Mouse (Mus musculus): ENCODE data around the gene Chrdl2. TPM values are rescaled to one million over a fixed set of nuclear protein-coding genes. Genes with fewer than 3 reads are reported as not detected.

Gene Chrdl2
- total RNA-seq, 2 experiments from 2014 or later: not detected

DNA sequence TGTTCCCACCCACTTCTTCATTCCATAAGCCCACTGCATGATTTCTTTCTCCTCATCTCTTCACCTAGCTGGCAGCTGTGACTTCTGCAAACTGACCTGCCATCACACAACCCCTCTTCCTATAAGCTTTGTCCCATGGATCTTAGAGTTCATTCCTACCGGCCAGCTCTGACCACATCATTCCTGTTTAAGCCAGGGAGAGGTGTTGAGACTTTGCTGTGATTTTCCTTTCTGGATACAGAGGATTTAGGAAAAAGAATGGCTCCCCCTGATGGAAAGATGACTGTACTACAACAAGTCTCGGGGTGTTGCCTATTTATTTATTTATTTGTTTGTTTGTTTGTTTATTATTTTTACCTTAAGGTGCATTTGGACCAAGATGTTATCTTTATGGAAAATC is 24.7 kb upstream of the Chrdl2 start:
- no peak for ATAC-seq (replicated peaks; ENCODE audit: poor library complexity, severe bottlenecking)

DNA sequence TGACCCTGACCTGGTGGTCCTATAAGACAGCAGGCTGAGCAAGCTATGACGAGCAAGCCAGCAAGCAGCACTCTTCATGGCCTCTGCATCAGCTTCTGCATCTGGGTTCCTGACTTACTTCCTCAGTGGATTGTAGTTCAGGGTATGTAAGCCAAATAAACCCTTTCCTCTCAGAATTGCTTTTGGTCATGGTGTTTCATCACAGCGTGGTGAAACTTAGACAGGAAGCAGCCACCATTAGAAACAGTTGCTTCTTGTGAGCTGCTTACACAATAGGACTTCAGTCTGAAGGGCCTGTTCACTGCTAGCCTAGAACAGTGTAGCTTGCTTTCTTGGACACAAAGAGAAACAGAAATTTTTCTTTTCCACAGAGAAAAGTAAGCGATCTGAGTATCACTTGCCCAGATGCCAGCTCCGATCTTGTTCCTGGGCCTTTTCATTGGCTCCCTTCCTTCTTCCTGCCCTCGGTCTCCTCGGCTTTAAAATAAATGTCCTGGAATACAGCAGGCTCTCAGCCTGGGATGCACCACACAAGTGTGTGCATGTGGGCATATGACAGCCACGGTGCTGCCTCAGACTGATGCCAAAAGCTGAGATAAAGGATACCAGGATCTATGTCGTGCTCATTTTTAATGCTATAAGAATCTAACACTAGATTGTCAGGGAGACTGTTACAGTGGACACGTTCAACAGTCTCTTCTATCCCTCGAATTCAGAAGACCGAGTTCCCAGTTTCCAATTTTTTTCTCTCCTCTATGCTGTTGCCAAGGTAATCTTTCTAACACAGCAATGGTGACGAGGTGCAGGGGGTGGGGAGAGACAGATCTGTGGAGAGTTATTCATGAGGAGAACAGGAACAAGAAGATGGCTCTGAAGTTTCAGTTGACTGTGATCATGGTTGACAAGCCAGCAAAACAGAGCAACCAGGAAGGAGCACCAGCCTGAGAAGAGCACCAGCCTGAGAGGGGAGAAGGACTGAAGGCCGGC is 23.4 kb upstream of the Chrdl2 start:
- peak; percentile 61 for ATAC-seq (replicated peaks; ENCODE audit: poor library complexity, severe bottlenecking)

DNA sequence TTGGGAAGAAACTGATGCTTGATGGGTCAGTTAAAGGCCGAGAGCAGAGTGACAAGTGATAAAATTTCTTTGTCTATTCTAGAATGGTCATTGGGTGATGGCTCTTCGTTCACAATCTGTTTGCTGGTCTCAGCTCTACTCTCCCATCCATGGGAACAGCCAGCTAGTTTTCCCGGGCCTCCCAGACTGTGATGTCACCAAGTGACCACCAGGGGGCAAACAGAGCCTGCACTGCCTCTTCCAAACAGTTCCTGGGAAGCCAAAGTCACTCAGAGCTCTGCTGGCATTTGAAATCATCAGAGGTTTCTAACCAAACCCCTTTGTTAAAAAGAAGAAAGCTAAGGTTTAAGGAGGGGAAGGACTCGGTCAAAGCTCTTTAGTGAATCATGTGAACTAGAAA is 17.2 kb upstream of the Chrdl2 start:
- ATAC-seq (replicated peaks; ENCODE audit: poor library complexity, severe bottlenecking): peak; percentile 64

DNA sequence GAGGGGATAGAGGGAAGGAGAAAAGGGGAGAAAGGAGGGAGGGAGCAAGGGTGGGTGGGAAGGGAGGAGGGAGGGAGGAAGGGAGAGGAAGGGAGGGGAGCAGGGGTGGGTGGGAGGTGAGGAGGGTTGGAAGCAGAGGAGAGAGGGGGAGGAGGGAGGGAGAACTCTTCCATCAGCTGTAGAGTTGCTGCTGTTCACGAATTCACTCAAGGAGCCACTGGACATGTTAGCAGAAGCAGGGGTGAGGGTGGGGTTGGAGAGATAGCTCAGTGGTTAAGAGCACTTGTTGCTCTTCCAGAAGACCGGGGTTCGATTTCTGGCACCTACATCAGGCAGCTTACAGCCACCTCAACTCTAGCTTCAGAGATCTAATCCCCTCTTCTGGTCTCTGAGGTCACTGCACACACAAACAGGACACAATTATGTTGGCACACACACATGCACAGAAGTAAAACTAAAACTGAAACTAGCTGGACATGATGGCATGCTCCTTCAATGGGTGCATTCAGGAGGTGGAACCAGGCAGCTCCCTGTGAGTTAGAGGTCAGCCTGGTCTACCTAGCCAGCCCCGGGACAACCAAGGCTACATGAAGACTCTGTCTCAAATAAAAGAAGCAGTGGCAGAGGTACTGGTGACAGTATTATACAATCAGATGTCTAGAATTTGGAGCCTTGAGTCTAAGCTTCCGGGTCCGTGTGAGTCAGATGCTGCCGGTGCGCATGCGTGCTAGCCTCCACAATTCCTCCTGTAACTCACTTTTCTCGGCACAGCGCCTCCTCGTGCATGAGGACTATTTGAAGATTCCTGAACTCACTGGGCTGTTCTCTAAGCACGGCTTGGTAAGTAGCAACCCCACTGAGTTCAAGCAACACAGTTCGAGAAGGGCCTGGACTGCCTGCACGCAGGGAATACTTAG is 15.9 kb upstream of the Chrdl2 start:
- no peak for ATAC-seq (replicated peaks; ENCODE audit: poor library complexity, severe bottlenecking)

DNA sequence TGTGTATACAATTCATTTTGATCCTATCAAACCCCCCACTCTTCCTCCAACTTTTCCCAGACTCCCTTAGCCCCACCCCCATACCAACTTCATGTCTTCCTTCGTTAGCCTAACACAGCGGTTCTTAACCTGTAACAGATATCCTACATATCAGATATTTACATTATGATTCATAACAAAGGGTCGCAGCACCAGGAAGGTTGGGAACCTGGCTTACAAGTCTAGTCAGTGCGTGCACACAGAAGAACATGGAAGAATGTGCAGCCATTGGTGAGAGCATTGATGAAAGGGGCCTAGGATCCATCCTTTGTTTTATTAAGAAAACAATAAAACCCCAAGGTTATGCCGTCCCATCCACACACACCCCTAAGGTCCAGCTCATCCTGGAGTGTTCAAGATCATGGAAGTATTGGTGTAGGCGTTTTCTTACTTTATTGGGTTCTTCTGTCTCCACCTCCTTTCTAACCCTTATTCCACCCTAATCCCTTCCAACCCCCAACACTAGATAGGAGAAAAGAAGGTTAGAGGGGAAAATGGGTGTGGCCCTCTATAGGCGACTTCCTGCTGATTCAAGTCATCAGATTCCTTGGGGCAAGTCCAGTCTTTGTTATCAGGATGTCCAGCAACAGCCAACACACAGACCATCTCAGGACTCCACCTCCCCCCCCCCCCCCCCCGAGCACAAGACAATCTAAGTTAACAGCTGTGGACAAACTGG is 14.8 kb upstream of the Chrdl2 start:
- no peak for ATAC-seq (replicated peaks; ENCODE audit: poor library complexity, severe bottlenecking)

DNA sequence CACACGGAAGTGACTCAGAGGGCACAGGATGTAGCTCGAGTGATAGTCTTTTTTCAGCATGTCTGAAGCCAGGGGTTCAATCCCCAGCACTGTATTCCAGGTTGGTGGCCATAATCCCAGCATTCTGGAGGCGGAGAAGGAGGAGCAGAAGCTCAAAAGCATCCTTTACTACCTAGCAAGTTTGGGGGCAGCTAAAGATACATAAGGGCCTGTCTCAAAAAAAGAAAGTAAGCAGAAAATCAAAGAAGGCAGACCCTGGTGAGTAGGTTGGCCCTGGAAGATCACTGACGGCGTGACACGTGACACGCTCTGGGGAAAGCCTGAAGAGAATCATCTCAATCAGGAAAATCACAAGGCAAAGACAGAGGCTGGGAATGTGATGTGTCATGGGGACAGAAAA is 12.8 kb upstream of the Chrdl2 start:
- ATAC-seq (replicated peaks; ENCODE audit: poor library complexity, severe bottlenecking): no peak

DNA sequence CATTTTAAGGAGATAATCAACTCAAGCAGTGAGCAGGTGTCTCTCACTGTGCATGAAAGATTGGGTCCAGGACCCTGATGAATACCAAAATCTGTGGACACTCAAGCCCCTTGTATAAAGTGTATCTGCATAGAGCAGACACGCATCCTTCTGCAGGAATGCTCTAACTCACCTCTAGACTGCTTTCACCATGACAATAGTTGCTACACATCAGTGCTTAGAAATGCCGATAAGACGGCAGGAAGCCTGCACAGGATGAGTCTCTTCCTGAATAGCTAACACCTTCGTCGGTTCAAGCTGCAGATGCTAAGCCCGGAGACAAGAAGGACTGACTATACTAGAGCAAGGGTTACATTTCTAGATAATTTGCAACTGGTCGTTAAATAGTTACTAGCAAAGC is 10.8 kb upstream of the Chrdl2 start:
- no peak for ATAC-seq (replicated peaks; ENCODE audit: poor library complexity, severe bottlenecking)

DNA sequence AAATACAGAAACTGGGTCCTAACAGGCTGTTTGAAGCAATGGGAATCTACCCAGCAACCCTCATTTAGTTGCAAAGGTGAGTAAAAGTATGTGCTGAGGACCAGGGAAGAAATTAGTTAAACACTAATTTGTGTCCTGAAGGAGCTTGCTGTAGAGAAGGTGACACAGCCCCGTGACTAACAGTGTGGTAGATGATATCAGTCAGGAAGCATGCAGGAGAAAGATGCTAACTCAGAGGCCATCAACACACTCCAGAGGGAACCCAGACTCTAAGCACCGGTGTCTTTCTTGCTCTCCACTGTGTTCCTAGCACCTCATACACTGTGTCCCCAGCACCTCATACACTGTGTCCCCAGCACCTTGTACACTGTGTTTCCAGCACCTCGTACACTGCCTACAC is 7.3 kb upstream of the Chrdl2 start:
- no peak for ATAC-seq (replicated peaks; ENCODE audit: poor library complexity, severe bottlenecking)

DNA sequence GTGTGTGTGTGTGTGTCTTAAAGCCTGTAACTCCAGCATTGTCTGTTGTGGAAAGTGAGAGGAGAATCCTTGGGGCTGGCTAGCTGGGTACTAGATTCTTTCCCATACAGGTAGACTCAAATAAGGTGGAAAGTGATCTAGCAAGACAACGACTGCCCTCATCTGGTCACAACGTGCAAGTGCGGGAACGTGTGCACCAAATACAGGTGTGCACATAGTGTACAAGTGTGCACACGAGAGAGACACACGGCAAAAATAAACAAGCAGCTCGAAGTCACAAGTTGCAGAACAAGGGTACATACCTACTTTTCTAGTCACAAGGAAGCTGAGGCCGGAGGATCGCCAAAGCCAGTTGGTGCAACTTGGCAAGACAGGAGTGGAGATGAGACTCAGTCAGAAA is 2.2 kb upstream of the Chrdl2 start:
- no peak for ATAC-seq (replicated peaks; ENCODE audit: poor library complexity, severe bottlenecking)

DNA sequence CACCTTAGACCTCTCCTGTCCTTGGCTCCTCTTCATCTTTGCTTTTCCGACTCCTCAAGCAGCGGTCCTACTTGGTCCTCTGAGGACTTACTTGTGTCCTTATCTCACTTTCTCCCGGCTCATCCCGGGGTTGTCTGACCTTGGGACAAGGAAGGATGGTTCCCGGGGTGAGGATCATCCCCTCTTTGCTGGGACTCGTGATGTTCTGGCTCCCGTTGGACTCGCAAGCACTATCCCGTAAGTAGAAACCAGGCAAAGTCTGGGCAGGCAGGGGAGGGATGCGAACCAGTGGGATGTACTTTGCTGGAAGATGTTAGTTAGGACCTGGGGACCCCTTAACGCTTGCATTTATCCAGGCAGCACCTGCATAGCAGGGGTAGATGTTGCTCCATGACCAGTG is 439 bp downstream of the Chrdl2 start:
- no peak for ATAC-seq (replicated peaks; ENCODE audit: poor library complexity, severe bottlenecking)

DNA sequence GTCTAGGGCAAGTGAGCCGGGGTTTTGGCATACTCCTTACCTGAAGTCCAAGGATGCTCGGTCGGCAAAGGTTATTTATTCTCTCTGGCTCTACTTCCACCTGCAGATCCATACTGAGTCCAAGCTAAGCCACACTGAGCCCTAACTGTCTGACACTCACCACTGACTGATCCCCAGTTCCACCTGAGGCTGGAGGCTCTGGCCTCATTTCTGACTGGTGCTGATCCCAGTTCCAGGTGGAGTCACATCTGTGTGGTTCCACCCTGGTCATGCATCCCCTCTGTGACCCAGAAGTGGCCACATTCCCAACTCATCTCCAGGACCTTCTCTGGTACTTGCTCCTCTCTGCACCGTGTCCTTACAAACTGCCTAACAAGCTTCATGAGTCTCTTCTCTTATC is 2.8 kb downstream of the Chrdl2 start:
- ATAC-seq (replicated peaks; ENCODE audit: poor library complexity, severe bottlenecking): no peak

DNA sequence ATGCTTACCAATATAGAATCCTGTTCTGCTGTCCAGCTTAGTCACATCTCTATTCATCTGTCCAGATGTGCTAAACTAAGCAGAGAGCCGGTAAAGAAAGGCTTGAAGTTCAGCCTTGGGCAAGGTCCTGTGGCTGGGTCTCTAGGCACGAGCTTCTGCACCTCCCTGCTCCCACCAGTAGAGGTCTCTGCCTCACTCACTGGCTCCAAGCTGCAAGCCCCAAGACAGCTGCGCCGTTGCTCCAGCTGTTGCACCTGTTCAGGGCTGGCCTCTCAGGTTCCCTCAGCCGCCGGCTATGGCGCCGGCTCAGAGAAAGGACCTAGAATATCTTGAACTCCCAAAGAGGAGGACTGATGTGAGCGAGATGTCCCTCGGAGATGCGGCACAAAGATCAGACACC is 3.7 kb downstream of the Chrdl2 start:
- peak; percentile 85 for ATAC-seq (replicated peaks; ENCODE audit: poor library complexity, severe bottlenecking)

DNA sequence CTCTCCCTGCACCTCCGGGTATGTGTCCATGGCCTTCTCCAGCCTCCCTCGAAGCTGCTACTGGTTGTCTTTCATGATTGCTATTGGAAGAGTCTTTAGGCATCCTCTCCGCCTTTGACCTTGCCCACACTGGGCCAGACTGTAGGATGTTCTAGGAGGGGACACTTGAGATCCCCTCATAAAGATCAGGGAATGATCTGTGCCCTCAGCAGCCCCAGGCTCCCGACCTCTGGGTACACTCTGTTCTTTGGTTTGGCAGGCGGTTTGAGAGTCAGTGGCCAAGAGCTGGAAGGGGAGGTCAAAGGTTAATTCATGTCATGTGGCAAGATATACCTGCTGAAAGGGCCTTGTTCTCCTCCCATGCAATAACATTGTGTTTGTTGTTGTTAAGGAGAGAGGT is 4.7 kb downstream of the Chrdl2 start:
- no peak for ATAC-seq (replicated peaks; ENCODE audit: poor library complexity, severe bottlenecking)

DNA sequence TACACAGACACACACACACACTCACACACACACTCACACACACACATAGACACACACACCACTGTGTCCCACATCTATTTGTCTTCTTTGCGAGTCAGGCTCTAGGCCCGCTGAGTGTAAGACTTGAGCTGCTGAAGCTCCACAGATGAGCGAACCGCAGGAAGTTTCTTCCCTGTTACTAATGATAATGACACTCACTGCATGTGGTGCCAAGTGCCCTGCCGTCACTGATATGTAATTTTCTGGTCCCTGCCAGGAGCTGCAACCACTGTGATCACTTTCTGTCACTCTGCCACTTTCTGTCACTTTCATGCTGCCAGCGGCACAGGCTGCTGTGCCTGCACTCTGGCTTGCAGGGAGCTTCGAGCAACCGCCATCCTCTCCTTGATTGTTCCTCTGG is 6.1 kb downstream of the Chrdl2 start:
- no peak for ATAC-seq (replicated peaks; ENCODE audit: poor library complexity, severe bottlenecking)

DNA sequence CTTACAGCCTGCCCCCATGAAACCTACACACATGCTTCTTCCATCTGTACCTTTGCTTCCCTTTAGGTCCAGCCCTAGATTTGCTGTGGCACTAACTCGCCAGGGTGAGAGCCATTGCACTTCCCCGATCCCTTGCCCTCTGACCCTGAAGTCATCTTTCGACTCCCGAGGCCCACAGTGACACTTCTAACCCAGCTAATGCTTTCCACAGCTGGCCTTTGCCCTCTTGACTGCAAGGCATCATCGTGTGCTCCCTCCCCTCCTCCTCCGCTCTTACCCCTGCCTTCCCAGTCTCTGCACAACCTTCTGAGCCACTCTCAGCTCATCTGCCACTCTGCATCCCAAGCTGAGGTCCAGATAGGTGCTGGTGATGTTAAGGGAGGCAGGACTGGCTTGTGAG is 6.5 kb downstream of the Chrdl2 start:
- no peak for ATAC-seq (replicated peaks; ENCODE audit: poor library complexity, severe bottlenecking)

DNA sequence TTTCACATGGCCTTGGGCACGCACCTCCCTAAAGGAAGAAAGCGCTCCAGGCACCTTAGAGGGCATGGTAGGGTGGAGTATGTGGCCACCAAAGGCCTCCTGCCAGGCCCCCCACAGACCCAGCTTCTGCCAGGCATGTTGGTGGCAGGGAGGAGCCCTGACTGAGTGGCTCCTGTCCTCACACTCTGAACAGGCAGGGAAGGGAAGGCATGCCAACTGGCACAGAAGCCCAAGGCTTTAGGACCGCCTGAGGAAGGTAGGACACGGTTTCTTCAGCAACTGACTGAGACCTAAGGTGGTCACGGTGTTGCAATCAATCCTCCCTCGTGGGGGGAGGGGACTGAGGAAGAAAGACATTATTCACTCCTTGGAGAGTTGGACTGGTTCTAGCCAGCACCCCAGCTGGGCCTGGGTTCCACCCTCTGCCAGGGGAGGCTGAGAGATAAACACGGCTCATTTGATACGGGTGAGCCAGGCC is 8.2 kb downstream of the Chrdl2 start:
- peak; percentile 23; the same call in 1 of the 2 replicates for ATAC-seq (replicated peaks; ENCODE audit: poor library complexity, severe bottlenecking)

DNA sequence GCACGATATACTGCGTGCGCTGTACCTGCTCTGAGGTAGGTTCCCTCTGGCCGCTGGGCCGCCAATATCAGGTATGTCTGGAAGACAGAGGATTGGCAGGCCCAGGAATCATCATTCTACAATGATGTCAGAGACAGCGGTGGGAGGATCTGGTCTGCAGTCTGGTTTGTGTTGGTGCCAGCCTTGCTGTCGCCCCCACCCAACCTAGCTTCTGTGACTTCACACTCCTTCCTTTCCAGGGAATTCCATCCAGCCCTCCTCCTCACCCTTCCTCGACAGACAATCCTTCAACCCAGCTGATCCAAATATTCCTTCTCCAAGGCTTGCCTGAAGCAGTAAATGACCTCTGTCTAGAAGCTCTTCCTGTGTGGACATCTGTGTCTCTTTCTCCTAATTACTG is 11.1 kb downstream of the Chrdl2 start:
- no peak for ATAC-seq (replicated peaks; ENCODE audit: poor library complexity, severe bottlenecking)

DNA sequence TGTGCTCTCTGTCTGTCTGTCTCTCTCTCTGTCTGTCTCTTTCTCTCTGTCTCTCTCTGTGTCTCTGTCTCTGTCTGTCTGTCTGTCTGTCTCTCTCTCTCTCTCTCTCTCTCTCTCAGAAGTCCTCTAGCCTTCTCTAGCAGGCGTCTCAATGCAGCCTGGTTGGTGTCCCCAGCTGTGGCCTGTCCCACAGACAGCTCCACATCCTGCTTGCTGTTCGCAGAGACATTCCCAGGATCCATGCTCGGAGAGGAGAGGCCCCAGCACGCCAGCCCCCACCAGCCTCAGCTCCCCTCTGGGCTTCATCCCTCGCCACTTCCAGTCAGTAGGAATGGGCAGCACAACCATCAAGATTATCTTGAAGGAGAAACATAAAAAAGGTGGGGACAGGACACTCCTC is 21.4 kb downstream of the Chrdl2 start:
- no peak for ATAC-seq (replicated peaks; ENCODE audit: poor library complexity, severe bottlenecking)

DNA sequence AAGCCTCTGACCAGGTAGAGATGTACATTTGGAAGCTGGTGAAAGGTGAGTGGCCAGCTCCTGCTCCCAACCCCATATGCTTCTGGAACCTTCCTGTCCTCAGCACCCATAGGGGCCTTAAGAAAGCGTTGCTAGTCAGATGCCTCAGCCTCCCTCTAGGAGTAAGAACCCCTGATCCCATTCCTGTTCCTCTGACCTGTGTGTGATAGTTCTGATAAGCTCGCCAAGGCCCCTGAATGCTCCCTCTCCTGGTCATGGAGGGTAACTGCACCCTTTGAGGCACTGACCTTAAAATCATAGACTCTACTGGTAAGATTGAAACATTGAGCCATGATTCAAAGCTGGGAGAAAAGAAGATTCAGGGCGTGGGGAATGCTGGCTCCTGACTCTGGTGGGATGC is 23.3 kb downstream of the Chrdl2 start:
- peak; percentile 68 for ATAC-seq (replicated peaks; ENCODE audit: poor library complexity, severe bottlenecking)

DNA sequence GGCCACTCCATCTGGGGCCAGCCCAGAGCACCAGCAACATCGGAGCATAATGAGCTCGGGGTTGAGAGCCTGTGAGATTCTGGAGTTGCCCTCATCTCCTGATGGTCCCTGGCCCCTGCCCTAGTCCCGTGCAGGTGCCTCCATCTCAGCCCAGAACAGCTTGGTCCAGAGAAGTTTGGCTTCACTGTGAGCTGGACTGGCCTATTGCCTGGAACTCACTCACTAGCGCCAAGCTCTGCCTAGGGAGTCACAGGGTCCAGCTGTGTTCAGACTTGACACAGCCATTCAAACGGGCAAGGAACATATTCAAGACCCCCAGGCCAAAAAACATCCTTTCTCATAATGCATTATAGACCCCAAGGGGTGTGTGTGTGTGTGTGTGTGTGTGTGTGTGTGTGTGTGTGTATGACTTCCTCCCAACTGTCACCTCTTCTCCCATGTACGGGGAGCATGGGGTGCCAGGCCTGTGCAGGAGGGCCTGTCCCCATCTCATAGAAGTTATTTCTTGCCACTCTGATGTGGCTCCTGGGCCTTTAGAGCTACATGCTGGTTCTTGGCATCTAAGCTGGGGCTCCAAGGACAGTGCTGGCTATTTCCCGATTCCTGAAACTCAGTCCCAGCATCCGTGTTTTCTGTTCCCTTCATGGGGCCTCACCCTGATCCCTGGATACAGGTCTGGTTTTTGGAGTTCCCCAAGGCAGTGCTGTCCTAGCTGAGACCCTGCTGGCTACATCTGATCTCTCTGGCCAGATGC is 25.2 kb downstream of the Chrdl2 start:
- no peak for ATAC-seq (replicated peaks; ENCODE audit: poor library complexity, severe bottlenecking)
